Mouse (Mus musculus): ENCODE data around the gene Slirp. TPM values are rescaled to one million over a fixed set of nuclear protein-coding genes. Genes with fewer than 3 reads are reported as not detected.
"Not testable (repeated sequence)": the region's sequence is repeated elsewhere in the genome, so short reads cannot be mapped to it uniquely, and the experiment has no call there.

Gene Slirp
- total and polyA plus RNA-seq, 2 experiments from 2014 or later, result 38.9 to 181 TPM

GRCm38 (mm10) chr12:87471421-87471963 lies 27.8 kb downstream of the Slirp start:
- H3K4me3 ChIP-seq (ENCODE audit: low read depth, low read length), result peak overlapping the region; percentile 80
- 0% methylated on average over 19 of the region's 19 CpGs for WGBS
- TF ChIP-seq CTCF (IDR thresholded peaks at IDR 0.05), result no peak
- 0 out of 2 replicates have a peak, but pooled peaks cover 5% of the 10 kb centered on the region for H3K36me3 ChIP-seq (ENCODE audit: insufficient read depth, low read length)
- H3K27me3 ChIP-seq (ENCODE audit: insufficient read depth, low read length), result no peaks in the 10 kb centered on the region
- H3K4me1 ChIP-seq (ENCODE audit: insufficient read depth, low read length), result peaks cover 4% of the 10 kb centered on the region; the same call in 1 of the 2 replicates
- H3K9me3 ChIP-seq (ENCODE audit: low read length), result no peaks in the 10 kb centered on the region
- DNase-seq (ENCODE audit: low spot score), result peak; percentile 12
- peak overlapping the region; percentile 93 for H3K27ac ChIP-seq (ENCODE audit: low read depth, low read length)
- peak overlapping the region; percentile 77 for H3K9ac ChIP-seq (replicated peaks; ENCODE audit: low read length, poor library complexity, severe bottlenecking)
- peak overlapping the region; percentile 56 for H3K4me2 ChIP-seq (ENCODE audit: low read depth, low read length, poor library complexity, severe bottlenecking)
- ATAC-seq (ENCODE audit: low FRiP score), result no peak

GRCm38 (mm10) chr12:87471964-87472786 lies 28.5 kb downstream of the Slirp start, which contains the start of gene Snw1:
Gene Snw1, minus strand, starts transcription at chr12:87472274.
- peak within 1 kb of the TSS; percentile 93 for H3K27ac ChIP-seq (ENCODE audit: low read depth, low read length)
- H3K9me3 ChIP-seq (ENCODE audit: low read length), result no peaks in the 10 kb centered on the region
- H3K4me2 ChIP-seq (ENCODE audit: low read depth, low read length, poor library complexity, severe bottlenecking), result peak within 1 kb of the TSS; percentile 56
- H3K9ac ChIP-seq (replicated peaks; ENCODE audit: low read length, poor library complexity, severe bottlenecking), result peak within 1 kb of the TSS; percentile 77
- H3K36me3 ChIP-seq (ENCODE audit: insufficient read depth, low read length), result 0 out of 2 replicates have a peak, but pooled peaks cover 5% of the 10 kb centered on the region
- peaks cover 4% of the 10 kb centered on the region; the same call in 1 of the 2 replicates for H3K4me1 ChIP-seq (ENCODE audit: insufficient read depth, low read length)
- DNase-seq (ENCODE audit: low spot score), result peak; percentile 98
- no peaks in the 10 kb centered on the region for H3K27me3 ChIP-seq (ENCODE audit: insufficient read depth, low read length)
- peak; percentile 96 for ATAC-seq (ENCODE audit: low FRiP score)
- WGBS, result 2% methylated on average over 45 of the region's 45 CpGs
- TF ChIP-seq CTCF (IDR thresholded peaks at IDR 0.05), result 0 out of 2 replicates have a peak, but pooled peaks have one; percentile 6
- peak within 1 kb of the TSS; percentile 80 for H3K4me3 ChIP-seq (ENCODE audit: low read depth, low read length)

GRCm38 (mm10) chr12:87474756-87475155 lies 31.1 kb downstream of the Slirp start:
- H3K36me3 ChIP-seq (ENCODE audit: insufficient read depth, low read length), result no peaks in the 10 kb centered on the region
- H3K4me3 ChIP-seq (ENCODE audit: low read depth, low read length), result no peak overlapping the region
- H3K4me1 ChIP-seq (ENCODE audit: insufficient read depth, low read length), result peaks cover 4% of the 10 kb centered on the region; the same call in 1 of the 2 replicates
- H3K9me3 ChIP-seq (ENCODE audit: low read length), result no peaks in the 10 kb centered on the region
- H3K4me2 ChIP-seq (ENCODE audit: low read depth, low read length, poor library complexity, severe bottlenecking), result no peak overlapping the region
- ATAC-seq (ENCODE audit: low FRiP score), result no peak
- no peak overlapping the region for H3K27ac ChIP-seq (ENCODE audit: low read depth, low read length)
- no peaks in the 10 kb centered on the region for H3K27me3 ChIP-seq (ENCODE audit: insufficient read depth, low read length)
- DNase-seq (ENCODE audit: low spot score), result no peak
- no peak for TF ChIP-seq CTCF (IDR thresholded peaks at IDR 0.05)
- no peak overlapping the region for H3K9ac ChIP-seq (replicated peaks; ENCODE audit: low read length, poor library complexity, severe bottlenecking)
- 80% methylated on average over 3 of the region's 3 CpGs for WGBS

- H3K27ac ChIP-seq (ENCODE audit: low read depth, low read length); H3K9me3 ChIP-seq (ENCODE audit: low read length); H3K4me1 ChIP-seq (ENCODE audit: insufficient read depth, low read length); H3K36me3 ChIP-seq (ENCODE audit: insufficient read depth, low read length); DNase-seq (ENCODE audit: low spot score); H3K9ac ChIP-seq (replicated peaks; ENCODE audit: low read length, poor library complexity, severe bottlenecking); H3K4me2 ChIP-seq (ENCODE audit: low read depth, low read length, poor library complexity, severe bottlenecking); ATAC-seq (ENCODE audit: low FRiP score); H3K4me3 ChIP-seq (ENCODE audit: low read depth, low read length); H3K27me3 ChIP-seq (ENCODE audit: insufficient read depth, low read length): not testable (repeated sequence)
- WGBS, result 89% methylated on average over 5 of the region's 5 CpGs
Measured at GRCm38 (mm10) chr12:87482482-87482881, 38.8 kb downstream of the Slirp start.

GRCm38 (mm10) chr12:87488683-87489082 lies 45.0 kb downstream of the Slirp start:
- H3K36me3 ChIP-seq (ENCODE audit: insufficient read depth, low read length); H3K9ac ChIP-seq (replicated peaks; ENCODE audit: low read length, poor library complexity, severe bottlenecking); H3K4me1 ChIP-seq (ENCODE audit: insufficient read depth, low read length); H3K4me3 ChIP-seq (ENCODE audit: low read depth, low read length); H3K27ac ChIP-seq (ENCODE audit: low read depth, low read length); H3K4me2 ChIP-seq (ENCODE audit: low read depth, low read length, poor library complexity, severe bottlenecking); ATAC-seq (ENCODE audit: low FRiP score); DNase-seq (ENCODE audit: low spot score); H3K9me3 ChIP-seq (ENCODE audit: low read length); H3K27me3 ChIP-seq (ENCODE audit: insufficient read depth, low read length): not testable (repeated sequence)
- 79% methylated on average over 2 of the region's 2 CpGs for WGBS

- H3K4me1 ChIP-seq (ENCODE audit: insufficient read depth, low read length); H3K9ac ChIP-seq (replicated peaks; ENCODE audit: low read length, poor library complexity, severe bottlenecking); H3K9me3 ChIP-seq (ENCODE audit: low read length); DNase-seq (ENCODE audit: low spot score); ATAC-seq (ENCODE audit: low FRiP score); H3K27ac ChIP-seq (ENCODE audit: low read depth, low read length); H3K4me2 ChIP-seq (ENCODE audit: low read depth, low read length, poor library complexity, severe bottlenecking); H3K36me3 ChIP-seq (ENCODE audit: insufficient read depth, low read length); H3K27me3 ChIP-seq (ENCODE audit: insufficient read depth, low read length); H3K4me3 ChIP-seq (ENCODE audit: low read depth, low read length): not testable (repeated sequence)
- 87% methylated on average over 3 of the region's 3 CpGs for WGBS
Measured at GRCm38 (mm10) chr12:87494421-87494820, 50.7 kb downstream of the Slirp start, which contains the start of gene Gm5788. Gene Gm5788, plus strand, starts transcription at chr12:87494721.

Small RNAs within 50 kb of the gene (microRNA-seq; reads per million reads assigned to microRNA genes)
- 122 reads per million, percentile 46 among the genes with 10 or more reads in this experiment for gene Mir3068 (ENCODE audit: borderline number of aligned reads)

Other genes starting within 250 kb of the Slirp start
- gene Samd15, start 244.2 kb upstream of the Slirp start, total RNA-seq (2014; rRNA removed), result 0.55 and 0.61 TPM in 2 replicates
- gene Samd15, start 244.2 kb upstream of the Slirp start, polyA plus RNA-seq (2015; fragmentation: Nextera tagmentation; extraction: Ambion mirVana), result 1.9 and 3.1 TPM in 2 replicates
- gene Tmed8, start 243.4 kb upstream of the Slirp start, total RNA-seq (2014; rRNA removed), result 17.5 and 19.8 TPM in 2 replicates
- gene Tmed8, start 243.4 kb upstream of the Slirp start, polyA plus RNA-seq (2015; fragmentation: Nextera tagmentation; extraction: Ambion mirVana), result 3.6 and 4.4 TPM in 2 replicates
- 0.88 and 2.2 TPM in 2 replicates for gene Noxred1, start 205.2 kb upstream of the Slirp start, total RNA-seq (2014; rRNA removed)
- gene Noxred1, start 205.2 kb upstream of the Slirp start, polyA plus RNA-seq (2015; fragmentation: Nextera tagmentation; extraction: Ambion mirVana), result 0.30 and 0.36 TPM in 2 replicates
- gene Vipas39, start 177.6 kb upstream of the Slirp start, total RNA-seq (2014; rRNA removed), result 59.4 and 61.5 TPM in 2 replicates
- gene Vipas39, start 177.6 kb upstream of the Slirp start, polyA plus RNA-seq (2015; fragmentation: Nextera tagmentation; extraction: Ambion mirVana), result 48.7 and 51.2 TPM in 2 replicates
- 113 and 116 TPM in 2 replicates for gene Ahsa1, start 177.4 kb upstream of the Slirp start, total RNA-seq (2014; rRNA removed)
- 169 and 182 TPM in 2 replicates for gene Ahsa1, start 177.4 kb upstream of the Slirp start, polyA plus RNA-seq (2015; fragmentation: Nextera tagmentation; extraction: Ambion mirVana)
- gene Ism2, start 144.2 kb upstream of the Slirp start, total RNA-seq (2014; rRNA removed), result 1.3 and 4.0 TPM in 2 replicates
- 1.3 and 1.6 TPM in 2 replicates for gene Ism2, start 144.2 kb upstream of the Slirp start, polyA plus RNA-seq (2015; fragmentation: Nextera tagmentation; extraction: Ambion mirVana)
- 41.5 and 49.8 TPM in 2 replicates for gene Sptlc2, start 55.5 kb upstream of the Slirp start, total RNA-seq (2014; rRNA removed)
- 86.6 and 99.6 TPM in 2 replicates for gene Sptlc2, start 55.5 kb upstream of the Slirp start, polyA plus RNA-seq (2015; fragmentation: Nextera tagmentation; extraction: Ambion mirVana)
- gene Alkbh1, start 121 bp downstream of the Slirp start, total RNA-seq (2014; rRNA removed), result 20.3 and 28.7 TPM in 2 replicates
- 31.5 and 36.8 TPM in 2 replicates for gene Alkbh1, start 121 bp downstream of the Slirp start, polyA plus RNA-seq (2015; fragmentation: Nextera tagmentation; extraction: Ambion mirVana)
- gene Snw1, start 28.4 kb downstream of the Slirp start, total RNA-seq (2014; rRNA removed), result 36.0 and 37.8 TPM in 2 replicates
- 82.7 and 87.9 TPM in 2 replicates for gene Snw1, start 28.4 kb downstream of the Slirp start, polyA plus RNA-seq (2015; fragmentation: Nextera tagmentation; extraction: Ambion mirVana)
- not detected in 2 replicates for gene Gm5788, start 50.8 kb downstream of the Slirp start, total RNA-seq (2014; rRNA removed)
- gene Gm5788, start 50.8 kb downstream of the Slirp start, polyA plus RNA-seq (2015; fragmentation: Nextera tagmentation; extraction: Ambion mirVana), result not detected in 2 replicates
- not detected in 2 replicates for gene Gm8300, start 70.4 kb downstream of the Slirp start, total RNA-seq (2014; rRNA removed)
- not detected in 2 replicates for gene Gm8300, start 70.4 kb downstream of the Slirp start, polyA plus RNA-seq (2015; fragmentation: Nextera tagmentation; extraction: Ambion mirVana)
- gene Oog1, start 158.8 kb downstream of the Slirp start, total RNA-seq (2014; rRNA removed), result not detected in 2 replicates
- not detected in 2 replicates for gene Oog1, start 158.8 kb downstream of the Slirp start, polyA plus RNA-seq (2015; fragmentation: Nextera tagmentation; extraction: Ambion mirVana)
- gene Gm4027, start 175.0 kb downstream of the Slirp start, total RNA-seq (2014; rRNA removed), result not detected in 2 replicates
- gene Gm4027, start 175.0 kb downstream of the Slirp start, polyA plus RNA-seq (2015; fragmentation: Nextera tagmentation; extraction: Ambion mirVana), result not detected in 2 replicates
- not detected in 2 replicates for gene Gm16381, start 200.7 kb downstream of the Slirp start, total RNA-seq (2014; rRNA removed)
- gene Gm16381, start 200.7 kb downstream of the Slirp start, polyA plus RNA-seq (2015; fragmentation: Nextera tagmentation; extraction: Ambion mirVana), result not detected in 2 replicates